Mouse (Mus musculus): ENCODE measurements around the gene Sike1. TPM values are rescaled to one million over a fixed set of nuclear protein-coding genes. Genes with fewer than 3 reads are reported as not detected.

The Sike1 gene
- polyA plus RNA-seq, 1 experiment from 2014 or later, result 54.3 TPM

DNA sequence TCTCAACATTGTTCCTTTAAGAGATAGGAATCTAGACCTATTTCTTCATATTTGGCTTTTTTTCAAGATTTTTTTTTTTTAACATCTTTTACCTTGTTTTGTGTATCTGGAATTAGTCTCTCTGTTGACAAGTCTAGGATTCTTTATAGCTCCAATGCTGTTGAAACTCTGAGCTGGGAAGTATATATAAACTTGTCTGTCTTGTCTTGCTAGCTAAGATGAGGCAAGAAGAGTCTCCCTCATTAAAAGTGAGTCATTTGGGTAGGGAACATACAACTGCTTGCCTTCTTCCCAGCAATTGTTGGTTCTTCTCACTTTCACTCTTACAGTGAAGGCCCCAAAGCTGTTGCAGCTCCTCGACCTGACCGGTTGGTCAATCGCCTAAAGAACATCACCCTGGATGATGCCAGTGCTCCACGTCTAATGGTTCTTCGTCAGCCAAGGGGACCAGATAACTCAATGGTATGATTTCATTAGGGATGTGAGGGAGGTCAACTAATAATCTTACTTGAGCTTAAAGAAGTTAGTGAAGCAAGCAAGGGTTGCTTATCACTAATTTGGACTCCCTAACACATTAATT, 60.6 kb downstream of the Sike1 start:
- H3K27ac ChIP-seq (ENCODE audit: low read depth), result no peak overlapping the region
- H3K27me3 ChIP-seq (replicated peaks; ENCODE audit: control insufficient read depth, insufficient read depth, low read length), result no peaks in the 10 kb centered on the region
- no peak overlapping the region for H3K4me2 ChIP-seq (ENCODE audit: low read length)
- H3K36me3 ChIP-seq (ENCODE audit: control insufficient read depth, insufficient read depth, low read length), result peaks cover 72% of the 10 kb centered on the region
- peaks cover 5% of the 10 kb centered on the region; the same call in 1 of the 2 replicates for H3K4me1 ChIP-seq (replicated peaks; ENCODE audit: control insufficient read depth, insufficient read depth, low read length)
- ATAC-seq (replicated peaks; ENCODE audit: low FRiP score, low TSS enrichment, low read depth) (no peak), DNase-seq (ENCODE audit: low spot score) (no peak)
- no peak overlapping the region for H3K9ac ChIP-seq (ENCODE audit: low read length)
- WGBS, result 87% methylated on average over 5 of the region's 5 CpGs
- H3K4me3 ChIP-seq (ENCODE audit: low read depth, low read length), result no peak overlapping the region
- H3K9me3 ChIP-seq (ENCODE audit: control insufficient read depth, low read length), result no peaks in the 10 kb centered on the region

DNA sequence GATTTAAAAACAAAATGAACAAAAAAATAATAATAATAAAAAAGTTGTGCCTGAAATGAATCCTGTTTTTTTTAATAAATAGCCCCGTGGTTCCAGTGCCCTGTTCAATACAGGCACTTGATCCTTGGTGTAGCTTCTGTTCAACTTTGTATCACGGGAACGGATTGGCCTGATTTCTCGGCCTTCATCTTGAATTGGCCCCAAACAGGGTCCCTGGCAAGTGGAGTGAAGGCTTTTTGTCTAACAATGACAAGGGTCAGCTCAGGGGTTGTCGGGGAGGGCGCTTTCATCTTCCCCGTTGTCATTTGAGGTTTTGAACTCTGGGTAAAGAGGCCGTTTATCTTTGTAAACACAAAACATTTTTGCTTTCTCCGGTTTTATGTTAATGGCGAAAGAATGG, 62.2 kb downstream of the Sike1 start:
- Histone ChIP-seq H3K4me2 (ENCODE audit: low read length) (peak overlapping the region; percentile 84), H3K27ac (ENCODE audit: low read depth) (peak overlapping the region; percentile 98), H3K36me3 (ENCODE audit: control insufficient read depth, insufficient read depth, low read length) (peaks cover 72% of the 10 kb centered on the region), H3K9me3 (ENCODE audit: control insufficient read depth, low read length) (no peaks in the 10 kb centered on the region), H3K9ac (ENCODE audit: low read length) (peak overlapping the region; percentile 88), H3K27me3 (replicated peaks; ENCODE audit: control insufficient read depth, insufficient read depth, low read length) (no peaks in the 10 kb centered on the region), H3K4me3 (ENCODE audit: low read depth, low read length) (peak overlapping the region; percentile 87), H3K4me1 (replicated peaks; ENCODE audit: control insufficient read depth, insufficient read depth, low read length) (peaks cover 5% of the 10 kb centered on the region; the same call in 1 of the 2 replicates)
- peak; percentile 74 for DNase-seq (ENCODE audit: low spot score)
- peak; percentile 67 for ATAC-seq (replicated peaks; ENCODE audit: low FRiP score, low TSS enrichment, low read depth)
- WGBS, result 5% methylated on average over 10 of the region's 10 CpGs

Other genes starting within 250 kb of the Sike1 start
- 0.16 and 0.19 TPM in 2 replicates for gene Tshb, start 213.0 kb upstream of the Sike1 start, polyA plus RNA-seq (2014; fragmentation: Nextera tagmentation; extraction: Ambion mirVana)
- gene Sycp1, start 59.6 kb upstream of the Sike1 start, polyA plus RNA-seq (2014; fragmentation: Nextera tagmentation; extraction: Ambion mirVana), result not detected in 2 replicates
- gene Nr1h5, start 31.6 kb upstream of the Sike1 start, polyA plus RNA-seq (2014; fragmentation: Nextera tagmentation; extraction: Ambion mirVana), result not detected in 2 replicates
- gene Csde1, start 24.7 kb downstream of the Sike1 start, polyA plus RNA-seq (2014; fragmentation: Nextera tagmentation; extraction: Ambion mirVana), result 378 and 381 TPM in 2 replicates
- gene Nras, start 62.6 kb downstream of the Sike1 start, polyA plus RNA-seq (2014; fragmentation: Nextera tagmentation; extraction: Ambion mirVana), result 103 and 122 TPM in 2 replicates
- gene Ampd1, start 78.3 kb downstream of the Sike1 start, polyA plus RNA-seq (2014; fragmentation: Nextera tagmentation; extraction: Ambion mirVana), result not detected in 2 replicates
- 3.4 and 5.4 TPM in 2 replicates for gene Dennd2c, start 106.9 kb downstream of the Sike1 start, polyA plus RNA-seq (2014; fragmentation: Nextera tagmentation; extraction: Ambion mirVana)
- gene Bcas2, start 175.9 kb downstream of the Sike1 start, polyA plus RNA-seq (2014; fragmentation: Nextera tagmentation; extraction: Ambion mirVana), result 189 and 195 TPM in 2 replicates

Measured in intestine, embryonic 14.5 days (tissue).